Mouse (Mus musculus): ENCODE data around the gene Grpr. TPM values are rescaled to one million over a fixed set of nuclear protein-coding genes. Genes with fewer than 3 reads are reported as not detected.

Gene Grpr
- not detected in 2 replicates for polyA plus RNA-seq (2012; rRNA removed)

DNA sequence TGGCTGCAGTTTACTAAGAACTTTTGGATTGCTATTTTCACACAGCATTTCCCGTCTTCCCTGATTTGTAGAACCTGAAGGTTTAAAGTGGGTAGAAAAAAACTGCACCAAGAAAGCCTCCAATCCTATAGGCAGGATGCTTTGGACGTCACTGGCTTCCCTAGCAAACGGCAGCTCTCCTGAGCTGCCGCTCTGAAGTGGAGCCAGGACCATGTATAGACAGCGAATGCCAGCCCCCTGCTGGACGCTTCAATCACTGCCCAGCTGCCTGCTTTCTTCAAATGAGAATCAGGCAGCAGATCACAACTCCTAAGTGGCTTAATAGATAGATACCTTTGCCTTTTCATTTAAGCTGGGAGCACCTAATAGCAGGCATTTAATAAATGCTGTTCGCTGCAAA lies at the start of gene Grpr:
Gene Grpr (minus strand): TSS at position 12 of the 400 bp plus-strand sequence.
- no peak for DNase-seq (ENCODE audit: low spot score)

DNA sequence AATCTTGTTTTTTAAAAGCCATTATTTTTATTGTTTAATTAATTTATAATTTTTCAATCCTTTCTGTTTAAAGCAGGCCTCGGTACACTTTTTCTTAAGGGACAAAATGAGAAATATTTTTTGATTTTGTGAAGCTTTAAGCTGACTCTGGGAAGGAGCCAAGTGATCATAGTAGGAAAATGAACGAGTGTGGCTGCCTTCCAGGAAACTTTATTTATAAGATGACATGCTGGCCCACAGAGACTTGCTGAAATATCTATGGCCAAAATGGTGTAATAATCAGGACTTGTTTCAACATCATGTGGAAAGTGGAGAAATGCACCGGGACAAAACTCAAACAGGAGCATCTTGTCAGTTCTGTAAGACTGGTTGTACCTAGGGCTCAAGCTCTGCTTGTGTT lies 11.0 kb upstream of the Grpr start:
- no peak for DNase-seq (ENCODE audit: low spot score)

DNA sequence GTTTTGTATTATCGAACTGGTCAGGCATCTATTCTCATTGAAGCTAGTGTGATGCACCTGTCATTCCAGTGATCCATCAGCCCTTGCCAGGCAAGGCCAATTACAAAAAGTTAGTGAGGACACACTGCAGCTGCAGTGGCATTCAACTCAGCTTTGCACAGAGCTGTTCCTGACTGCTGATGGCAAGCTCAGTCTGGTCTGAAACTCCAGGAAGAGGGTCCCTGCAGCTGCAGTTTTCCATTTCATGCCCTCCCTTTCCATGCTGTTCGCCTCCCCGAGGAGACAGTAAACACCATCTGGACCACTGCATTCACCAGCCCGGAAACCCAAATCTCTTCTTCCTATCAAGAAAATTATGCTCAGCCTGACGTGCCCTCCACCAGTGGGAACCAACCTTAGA lies 2.4 kb downstream of the Grpr start:
- no peak for DNase-seq (ENCODE audit: low spot score)

DNA sequence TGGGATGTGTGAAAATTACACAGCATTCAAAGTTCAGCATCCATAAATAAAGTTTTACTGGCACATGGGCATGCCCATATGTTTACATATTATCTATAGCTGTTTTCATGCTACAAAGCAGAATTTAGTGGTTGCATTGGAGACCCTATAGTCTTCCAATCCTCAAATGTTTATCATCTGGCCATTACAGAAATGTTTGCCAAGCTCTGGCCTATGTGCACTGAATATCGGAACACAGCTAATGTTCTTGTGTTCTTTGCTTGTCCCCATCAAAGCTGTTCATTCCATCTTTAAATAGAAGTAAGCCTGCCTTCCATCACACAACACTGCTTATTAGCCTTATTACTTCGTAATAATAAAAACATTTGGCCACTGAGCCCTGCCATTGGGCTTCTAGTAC lies 16.6 kb downstream of the Grpr start:
- DNase-seq (ENCODE audit: low spot score): no peak

DNA sequence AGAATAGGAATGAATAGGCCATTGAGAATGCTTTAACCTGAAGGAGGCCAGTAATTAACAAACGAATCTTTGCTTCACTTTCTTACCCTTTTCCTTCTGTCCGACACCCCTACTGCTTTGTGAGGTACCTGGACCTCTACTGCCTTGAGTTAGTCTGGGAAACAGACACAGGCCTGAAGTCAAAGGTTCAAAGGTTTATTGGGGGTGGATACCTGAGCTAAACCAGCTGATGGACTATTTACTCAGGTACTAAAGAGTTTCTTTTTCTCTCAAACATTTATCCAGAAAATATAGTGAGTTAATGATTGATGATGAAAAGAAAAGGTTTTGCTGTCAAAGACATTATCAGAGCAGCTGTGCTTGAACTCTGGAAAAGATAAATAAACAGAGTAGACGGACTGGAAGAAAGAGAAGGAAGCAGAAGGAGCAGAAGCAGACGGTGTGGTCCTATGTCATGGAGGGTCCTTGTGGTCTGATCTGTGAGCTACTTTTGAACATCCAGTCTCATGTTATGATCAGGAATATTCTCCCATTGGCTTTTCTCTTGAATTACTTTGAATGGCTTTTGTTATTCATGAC lies 30.4 kb downstream of the Grpr start:
- no peak for DNase-seq (ENCODE audit: low spot score)

DNA sequence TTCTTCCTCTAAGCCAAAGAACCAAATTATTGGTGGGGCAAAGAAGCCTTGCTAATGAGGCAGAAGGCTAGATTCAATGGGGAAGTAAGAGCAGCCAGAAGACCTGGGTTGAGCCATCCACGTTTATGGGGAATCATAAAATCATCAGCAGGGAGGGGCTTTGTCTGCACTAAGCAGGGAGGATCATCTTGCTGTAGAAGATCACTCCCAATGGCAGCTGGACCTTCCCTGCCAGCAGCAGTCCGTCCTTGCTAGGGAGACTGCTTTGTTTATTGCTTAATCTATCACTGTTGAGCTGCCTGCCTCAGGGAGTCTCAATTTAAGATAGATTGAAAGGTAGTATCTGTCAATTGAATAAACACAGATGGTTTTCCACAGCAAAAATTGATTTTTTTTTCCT lies 37.7 kb downstream of the Grpr start:
- DNase-seq (ENCODE audit: low spot score): no peak

DNA sequence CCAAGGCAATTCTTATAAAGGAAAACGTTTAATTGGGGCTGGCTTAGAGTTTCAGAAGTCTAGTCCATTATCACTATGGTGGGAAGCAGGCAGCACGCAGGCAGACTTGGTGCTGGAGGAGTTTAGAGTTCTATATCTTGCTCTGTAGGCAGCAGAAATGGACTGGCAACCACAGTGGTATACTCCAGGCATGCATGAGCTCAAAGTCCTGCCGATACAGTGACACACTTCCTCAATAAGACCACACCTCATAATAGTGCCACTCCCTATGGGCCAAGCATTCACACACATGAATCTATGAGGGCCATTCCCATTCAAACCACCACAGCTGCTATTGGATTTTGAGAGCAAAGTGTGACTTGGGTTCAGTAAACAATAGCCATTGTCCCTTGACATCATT lies 47.4 kb downstream of the Grpr start:
- no peak for DNase-seq (ENCODE audit: low spot score)

Other genes starting within 250 kb of the Grpr start
- gene Rnf138rt1, start 211.7 kb upstream of the Grpr start, polyA plus RNA-seq (2012; rRNA removed): 0.04 TPM in 1 of 2 replicates, not detected in the other